Mouse (Mus musculus) heart, postnatal 25 days (tissue): ENCODE measurements around the gene Zcchc10. TPM values are rescaled to one million over a fixed set of nuclear protein-coding genes. Genes with fewer than 3 reads are reported as not detected.
"Not testable (repeated sequence)": the region's sequence is repeated elsewhere in the genome, so short reads cannot be mapped to it uniquely, and the experiment has no call there.

Experiments used
- DNase-seq: peaks from one replicate; pipeline ENCODE4 v3.0.0; 2022; ENCODE audit warnings: low spot score
- intact Hi-C: fragments of 180-260 bp; cut with DNase I; formaldehyde crosslinking; loops from one replicate; pipeline ENCODE4 v1.15.1; 2025
- total RNA-seq, 2 experiments: library from RNA; stranded (reverse); gene quantifications; 2 replicates each; pipeline ENCODE4 v1.2.3; 2021

Zcchc10 gene
- total RNA-seq: 1 to 10 TPM; 6.1 to 7.9 TPM

DNA sequence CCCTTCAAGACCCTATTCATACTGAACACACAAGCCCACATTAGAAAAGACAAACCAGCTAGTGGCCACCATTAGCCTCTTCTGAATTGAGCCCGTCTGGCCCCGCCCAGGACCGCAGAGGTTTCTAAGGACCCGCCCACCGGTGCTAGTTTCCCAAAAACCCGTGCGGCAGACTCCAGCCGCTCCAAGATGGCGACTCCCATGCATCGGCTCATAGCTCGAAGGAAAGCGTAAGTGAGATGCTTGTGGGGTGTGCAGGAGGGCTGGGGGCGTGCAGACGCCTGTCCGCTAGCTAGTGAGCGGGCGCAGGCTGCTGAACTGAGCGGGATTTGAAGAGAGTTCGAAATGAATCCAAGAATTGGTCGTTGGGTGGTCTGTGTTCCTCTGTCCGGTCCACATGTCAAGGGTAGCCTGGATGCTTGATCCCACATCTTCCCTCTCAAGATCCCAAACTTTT is at the start of gene Zcchc10:
Zcchc10 (plus strand) TSS at position 168 of the 457 bp plus-strand sequence.
- intact Hi-C loops: loop anchor here (2.0 kb wide), 1 partner anchor 24 kb away; the partner anchor contains the start of gene Hspa4

DNA sequence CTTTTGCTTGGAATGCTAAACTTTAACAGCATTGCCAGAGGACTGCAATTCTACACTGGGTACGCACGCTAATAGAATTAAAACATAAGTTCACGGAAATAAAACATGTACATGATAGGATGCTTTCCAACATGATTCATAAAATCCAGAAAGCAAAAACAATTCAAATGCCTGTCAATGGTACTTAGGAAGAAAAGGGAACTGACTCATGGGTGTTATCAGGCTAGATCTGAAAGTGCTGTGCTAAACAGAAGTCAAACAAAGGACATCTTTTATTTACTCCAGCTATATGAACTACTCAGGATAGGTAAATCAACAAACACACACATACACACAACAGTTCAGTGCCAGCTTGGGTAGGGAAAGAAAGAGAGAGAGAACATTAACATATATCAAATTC is 49.1 kb upstream of the Zcchc10 start:
- no peak for DNase-seq
- intact Hi-C loops: no loop called here

More for the DNA sequence above, at the start of gene Zcchc10:
- DNase-seq: peak; percentile 75

DNA sequence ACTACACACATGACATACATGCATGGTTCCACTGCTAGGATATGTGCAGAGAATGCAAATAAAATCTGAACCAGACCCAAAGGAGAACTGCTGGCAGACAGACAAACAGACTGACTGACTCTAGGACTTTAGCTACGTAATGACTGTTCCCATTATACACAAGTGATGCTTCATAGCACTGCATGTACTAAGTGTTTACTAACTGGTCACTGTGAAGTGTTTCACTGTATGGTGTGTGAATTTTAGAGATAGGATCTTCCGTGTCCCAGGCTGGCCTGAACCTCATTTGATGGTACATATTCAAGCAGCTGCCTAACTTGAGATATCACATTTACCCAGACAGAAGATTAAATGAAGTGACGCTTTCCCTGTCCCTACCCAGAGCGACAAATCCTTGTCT is 46.1 kb upstream of the Zcchc10 start:
- intact Hi-C loops: no loop called here
- no peak for DNase-seq

DNA sequence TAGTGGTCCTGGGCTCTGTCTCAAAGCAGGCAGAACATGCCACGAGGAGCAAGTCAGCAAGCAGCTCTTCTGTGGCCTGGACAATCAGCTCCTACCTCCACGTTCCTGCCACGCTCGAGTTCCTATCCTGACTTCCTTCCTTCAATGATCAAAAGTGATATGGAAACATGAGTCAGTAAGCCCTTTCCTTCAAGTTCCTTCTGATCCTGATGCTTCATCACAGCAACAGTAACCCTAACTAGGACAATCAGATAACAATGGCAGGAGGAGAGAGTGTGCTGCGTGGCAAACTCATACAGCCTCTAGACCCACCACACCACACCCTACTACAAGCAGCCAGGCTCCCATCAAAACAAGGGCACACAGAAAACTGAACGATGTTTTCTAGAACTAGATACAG is 38.6 kb upstream of the Zcchc10 start:
- intact Hi-C loops: no loop called here
- DNase-seq: no peak

DNA sequence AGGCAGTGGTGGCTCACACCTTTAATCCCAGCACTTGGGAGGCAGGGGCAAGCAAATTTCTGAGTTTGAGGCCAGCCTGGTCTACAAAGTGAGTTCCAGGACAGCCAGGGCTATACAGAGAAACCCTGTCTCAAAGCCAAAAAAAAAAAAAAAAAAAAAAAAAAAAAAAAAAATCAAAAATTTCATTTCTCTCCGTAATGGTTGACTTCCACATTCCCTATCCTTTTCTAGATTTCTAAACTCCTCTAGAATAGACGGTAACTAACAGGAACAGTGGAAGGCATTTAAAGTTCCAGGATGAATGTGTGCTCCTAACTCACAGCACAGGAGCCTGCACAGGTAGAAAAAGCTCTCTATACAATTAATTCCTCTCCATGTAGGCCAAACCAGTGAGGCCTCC is 34.3 kb upstream of the Zcchc10 start:
- DNase-seq, intact Hi-C loops: not testable (repeated sequence)

DNA sequence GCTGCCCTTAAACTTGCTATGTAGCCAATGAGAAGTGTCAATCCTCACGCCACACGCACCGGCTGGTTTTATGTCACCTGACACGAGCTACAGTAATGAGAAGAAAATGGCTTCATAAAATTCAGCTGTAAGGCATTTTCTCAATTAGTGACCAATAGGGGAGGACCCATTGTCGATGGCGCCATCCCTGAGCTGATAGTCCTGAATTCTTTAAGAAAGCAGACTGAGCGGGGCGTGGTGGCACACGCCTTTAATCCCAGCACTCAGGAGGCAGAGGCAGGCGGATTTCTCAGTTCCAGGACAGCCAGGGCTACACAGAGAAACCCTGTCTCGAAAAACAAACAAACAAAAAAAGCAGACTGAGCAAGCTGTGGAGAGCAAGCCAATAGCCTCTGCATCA is 33.6 kb upstream of the Zcchc10 start:
- intact Hi-C loops: no loop called here
- DNase-seq: no peak

DNA sequence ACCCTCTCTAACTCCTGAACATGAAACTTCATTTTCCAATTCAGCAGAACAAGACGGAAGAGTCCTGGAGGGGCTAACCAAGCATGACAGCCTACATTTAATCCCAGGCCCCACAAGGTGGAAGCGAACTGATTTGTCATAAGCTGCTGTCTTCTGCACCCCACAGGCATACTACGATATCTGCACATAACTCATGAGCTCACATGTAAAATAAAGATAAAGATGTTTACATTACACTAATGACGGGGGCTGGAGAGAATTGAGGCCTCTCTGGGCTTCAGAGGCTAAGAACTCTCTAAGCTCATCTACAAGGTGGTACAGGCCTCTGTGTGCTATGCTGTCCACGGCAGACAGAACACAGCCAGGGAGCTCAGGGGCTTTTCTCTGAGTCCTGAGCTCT is 30.0 kb upstream of the Zcchc10 start:
- DNase-seq: no peak
- intact Hi-C loops: no loop called here

DNA sequence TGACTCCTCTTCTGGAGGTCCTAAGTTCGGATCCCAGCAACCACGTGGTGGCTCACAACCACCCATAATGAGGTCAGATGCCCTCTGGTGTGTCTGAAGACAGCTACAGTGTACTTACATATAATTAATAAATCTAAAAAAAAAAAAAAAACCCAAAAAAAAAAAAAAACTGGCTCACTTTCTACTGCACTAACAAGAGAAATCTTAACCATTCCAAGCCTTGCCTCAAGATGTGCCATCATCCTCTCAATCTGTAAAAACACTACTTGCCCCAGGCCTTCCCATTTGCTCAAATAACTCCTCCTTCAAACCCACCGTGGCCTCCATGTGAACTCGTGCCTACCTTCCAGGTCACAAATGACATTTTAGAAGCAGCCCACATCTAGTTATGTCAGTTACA is 27.6 kb upstream of the Zcchc10 start:
- intact Hi-C loops: no loop called here
- DNase-seq: no peak

DNA sequence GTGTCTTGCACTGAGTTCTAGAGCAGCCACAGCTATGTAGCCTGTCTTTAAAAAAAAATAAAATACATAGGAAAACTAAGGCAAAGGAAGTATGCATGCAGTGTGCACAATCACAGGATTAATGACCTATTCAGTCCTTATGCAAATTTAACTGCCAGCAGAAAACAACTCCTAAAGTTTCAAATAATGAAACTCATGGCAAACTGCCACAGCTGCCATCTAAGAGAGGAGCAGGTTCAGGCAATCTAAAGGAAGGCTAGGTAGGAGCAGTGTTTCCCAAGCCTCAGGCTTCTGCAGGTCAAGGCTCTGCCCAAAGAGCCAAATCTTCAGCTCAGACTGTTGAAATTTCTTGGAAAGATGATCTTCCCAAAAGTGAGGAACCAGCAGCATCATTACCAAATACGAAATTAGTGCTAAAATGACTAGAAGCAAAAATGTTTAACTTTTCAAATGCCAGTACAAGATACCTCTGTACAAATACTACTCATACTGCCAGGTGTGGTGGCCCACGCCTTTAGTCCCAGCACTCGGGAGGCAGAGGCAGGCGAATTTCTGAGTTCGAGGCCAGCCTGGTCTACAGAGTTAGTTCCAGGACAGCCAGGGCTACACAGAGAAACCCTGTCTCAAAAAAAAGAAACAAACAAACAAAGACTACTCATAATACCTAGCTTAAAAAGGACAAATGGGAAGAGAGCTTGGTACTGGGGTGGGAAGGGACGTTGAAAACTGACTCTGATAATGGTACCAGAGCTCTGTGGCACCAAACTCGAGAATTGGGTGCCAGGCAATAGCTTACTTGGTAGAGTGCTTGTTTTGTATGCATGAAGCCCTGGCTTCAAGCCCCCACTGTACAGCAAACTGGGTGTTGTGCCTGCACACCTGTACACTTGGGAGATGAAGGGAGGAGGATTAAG is 26.3 kb upstream of the Zcchc10 start:
- DNase-seq: no peak
- intact Hi-C loops: no loop called here

DNA sequence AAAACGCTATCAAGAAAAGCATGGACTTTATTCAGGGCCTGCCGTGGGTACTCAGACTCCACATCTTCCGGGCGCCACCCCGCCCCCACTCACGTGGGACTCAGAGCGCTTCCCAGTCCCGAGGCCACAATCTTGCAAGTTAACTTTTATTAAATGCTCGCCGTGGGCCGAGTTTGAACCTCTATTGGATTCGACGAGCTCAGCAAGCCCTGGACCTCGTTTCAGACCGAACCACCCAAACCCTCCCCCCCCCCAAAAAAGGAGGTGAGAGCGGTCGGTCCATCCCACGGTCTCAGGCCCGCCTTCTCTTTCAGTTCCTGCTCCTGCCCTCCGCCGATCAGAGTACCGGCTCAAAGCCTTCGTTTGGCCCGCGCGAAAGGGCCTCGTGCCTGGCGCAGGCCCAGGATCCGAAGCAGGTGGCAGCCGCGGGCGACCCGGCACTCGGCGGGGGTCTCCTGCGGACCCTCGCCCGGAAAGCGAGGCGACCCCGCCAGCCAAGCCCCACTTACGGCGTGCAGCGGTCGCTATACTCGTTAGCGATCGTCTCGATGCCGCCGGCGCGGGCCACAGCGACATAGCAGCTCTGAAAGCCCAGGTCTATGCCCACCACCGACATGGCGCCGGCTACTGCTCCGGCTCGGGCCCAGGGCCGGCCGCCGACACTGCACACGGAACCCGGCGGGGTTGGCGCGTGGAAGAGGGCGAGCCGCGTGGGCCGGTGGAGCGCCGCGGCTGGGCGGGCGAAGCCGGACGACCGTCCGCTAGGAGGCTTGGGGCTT is 24.7 kb upstream of the Zcchc10 start:
- peak; percentile 13 for DNase-seq
- intact Hi-C loops: loop anchor here (2.0 kb wide), 1 partner anchor 25 kb away; the partner anchor contains the start of gene Zcchc10

DNA sequence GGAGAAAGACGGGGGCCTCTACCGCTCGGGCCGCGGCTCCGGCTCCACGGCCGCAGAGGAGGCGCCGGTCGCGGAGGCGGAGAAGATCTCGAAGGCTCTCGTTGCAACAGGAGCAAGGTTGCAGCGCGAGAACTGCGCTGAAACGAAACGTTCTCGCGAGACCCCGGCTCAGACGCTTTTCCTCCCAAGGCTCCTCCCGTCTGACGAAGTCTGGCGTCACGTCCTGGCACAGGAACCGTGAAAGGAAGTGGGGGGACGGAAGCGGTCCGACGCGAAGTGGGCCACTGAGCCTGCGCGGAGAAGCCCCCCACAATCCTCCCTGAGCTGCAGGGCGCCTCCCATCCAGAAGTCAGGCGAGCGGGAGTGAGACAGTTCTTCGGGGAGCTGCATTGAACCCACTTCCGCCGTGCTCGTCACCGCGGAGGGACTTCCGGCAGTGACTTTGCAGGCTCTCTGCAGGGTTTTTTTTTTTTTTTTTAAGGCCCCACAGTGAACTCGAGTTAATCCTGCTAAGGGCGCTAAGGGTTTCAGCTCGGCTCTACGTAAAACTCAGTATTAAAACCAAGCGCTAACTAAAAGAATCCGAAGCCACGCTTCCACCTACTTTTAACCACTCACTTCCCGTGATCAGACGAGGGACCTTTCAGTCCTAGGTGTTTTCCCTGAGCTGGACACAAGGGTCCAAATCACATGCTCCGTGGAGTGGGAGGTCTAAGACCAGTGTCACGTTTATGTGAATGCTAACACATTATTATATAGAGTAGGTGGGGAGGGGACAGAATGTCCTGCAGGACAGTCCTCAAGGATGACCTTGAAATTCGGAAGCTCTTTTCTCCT is 23.9 kb upstream of the Zcchc10 start, which contains the start of gene Hspa4:
Hspa4 (minus strand) TSS at position 128 of the 837 bp plus-strand sequence.
- intact Hi-C loops: loop anchor here (2.0 kb wide), 1 partner anchor 24 kb away; the partner anchor contains the start of gene Zcchc10
- peak; percentile 97 for DNase-seq

DNA sequence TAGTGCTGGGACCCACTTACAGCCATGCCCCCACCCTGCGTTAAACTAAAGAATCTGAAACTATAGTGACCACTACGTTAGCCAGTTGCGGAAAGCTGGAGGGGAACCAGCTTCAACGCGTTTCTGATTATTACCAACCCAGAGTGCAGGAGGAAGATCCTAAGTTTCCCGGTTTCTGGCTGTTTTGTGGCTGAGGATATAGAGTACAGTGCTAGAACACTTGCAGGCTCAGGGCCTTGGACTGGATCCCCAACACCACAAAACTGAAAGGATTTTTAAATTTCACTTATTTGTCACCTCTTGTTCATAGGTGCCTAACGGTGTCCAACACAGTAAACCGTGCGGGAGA is 23.3 kb upstream of the Zcchc10 start:
- no peak for DNase-seq
- intact Hi-C loops: loop anchor here (2.0 kb wide), 1 partner anchor 24 kb away; the partner anchor contains the start of gene Zcchc10

DNA sequence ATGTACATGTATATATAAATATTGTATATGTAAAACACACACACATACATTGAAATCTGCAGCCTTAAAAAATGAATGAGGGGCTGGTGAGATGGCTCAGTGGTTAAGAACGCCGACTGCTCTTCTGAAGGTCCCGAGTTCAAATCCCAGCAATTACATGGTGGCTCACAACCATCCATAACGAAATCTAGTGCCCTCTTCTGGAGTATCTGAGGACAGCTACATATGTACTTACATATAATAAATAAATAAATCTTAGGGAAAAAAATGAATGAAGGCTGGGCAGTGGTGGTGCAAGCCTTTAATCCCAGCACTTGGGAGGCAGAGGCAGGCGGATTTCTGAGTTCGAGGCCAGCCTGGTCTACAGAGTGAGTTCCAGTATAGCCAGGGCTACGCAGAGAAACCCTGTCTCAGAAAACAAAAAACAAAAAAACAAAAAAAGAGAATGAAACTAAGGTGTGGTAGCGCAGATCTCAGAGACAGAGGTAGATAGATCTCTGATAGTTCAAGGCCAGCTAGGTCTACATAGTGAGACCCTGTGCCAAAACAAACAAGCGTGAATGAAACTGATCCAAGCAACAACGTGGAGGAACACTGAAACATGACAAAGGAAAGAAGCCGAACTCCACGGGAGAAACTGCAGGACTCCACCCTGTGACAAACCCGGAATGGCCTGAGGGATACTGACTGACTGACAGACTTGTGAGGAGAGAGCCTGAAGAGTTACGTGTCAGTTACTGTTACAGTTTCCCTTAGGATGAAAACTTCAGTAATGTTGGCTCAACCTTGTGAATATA is 20.2 kb upstream of the Zcchc10 start:
- no peak for DNase-seq

DNA sequence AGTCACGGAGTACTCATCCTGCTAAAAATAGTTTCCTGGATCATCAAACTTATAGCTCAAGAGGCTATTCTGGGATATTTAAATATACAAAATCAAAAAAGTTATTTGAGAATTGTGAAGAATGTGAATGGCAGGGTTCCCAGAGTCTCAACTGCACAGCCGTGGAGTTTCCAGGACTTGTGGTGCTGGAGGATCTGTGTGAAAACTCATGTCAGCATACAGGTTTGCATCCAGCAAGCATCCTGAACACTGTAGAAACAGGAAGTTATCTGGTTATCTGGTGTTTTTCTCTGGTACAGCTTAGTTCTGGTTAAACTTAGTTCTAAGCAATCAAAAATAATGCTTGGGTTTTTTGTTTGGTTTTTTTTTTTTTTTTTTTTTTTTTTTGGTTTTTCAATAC is 17.5 kb upstream of the Zcchc10 start:
- intact Hi-C loops: loop anchor here (5.0 kb wide), 1 partner anchor 45 kb away; the partner anchor contains the start of gene Aff4
- no peak for DNase-seq

More for the DNA sequence above, 20.2 kb upstream of the Zcchc10 start:
- intact Hi-C loops: no loop called here

DNA sequence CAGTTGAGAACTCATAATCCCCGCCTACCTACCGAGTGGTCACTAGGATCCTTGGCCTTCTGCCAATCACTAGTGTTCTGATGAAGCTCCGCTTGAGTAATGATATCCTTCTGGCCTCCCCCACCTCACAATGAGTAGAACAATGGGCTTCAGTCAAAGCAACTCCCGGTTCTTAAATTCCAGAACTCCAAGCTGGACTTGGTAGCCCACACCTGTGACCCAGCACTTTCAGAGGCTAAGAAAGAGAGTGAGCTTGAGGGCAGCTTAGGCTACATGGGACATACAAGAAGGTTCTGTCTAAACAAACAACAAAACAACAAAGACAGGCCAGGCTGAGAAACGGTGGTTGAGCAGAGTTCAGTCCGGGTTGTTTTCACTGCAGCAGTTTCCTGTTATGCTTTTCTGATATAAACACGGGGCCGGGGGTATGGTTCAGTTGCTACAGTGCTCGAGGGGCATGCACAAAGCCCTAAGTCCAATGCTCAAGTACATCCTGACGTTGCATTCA is 16.9 kb upstream of the Zcchc10 start:
- intact Hi-C loops: loop anchor here (5.0 kb wide), 1 partner anchor 45 kb away; the partner anchor contains the start of gene Aff4
- DNase-seq: peak; percentile 14

DNA sequence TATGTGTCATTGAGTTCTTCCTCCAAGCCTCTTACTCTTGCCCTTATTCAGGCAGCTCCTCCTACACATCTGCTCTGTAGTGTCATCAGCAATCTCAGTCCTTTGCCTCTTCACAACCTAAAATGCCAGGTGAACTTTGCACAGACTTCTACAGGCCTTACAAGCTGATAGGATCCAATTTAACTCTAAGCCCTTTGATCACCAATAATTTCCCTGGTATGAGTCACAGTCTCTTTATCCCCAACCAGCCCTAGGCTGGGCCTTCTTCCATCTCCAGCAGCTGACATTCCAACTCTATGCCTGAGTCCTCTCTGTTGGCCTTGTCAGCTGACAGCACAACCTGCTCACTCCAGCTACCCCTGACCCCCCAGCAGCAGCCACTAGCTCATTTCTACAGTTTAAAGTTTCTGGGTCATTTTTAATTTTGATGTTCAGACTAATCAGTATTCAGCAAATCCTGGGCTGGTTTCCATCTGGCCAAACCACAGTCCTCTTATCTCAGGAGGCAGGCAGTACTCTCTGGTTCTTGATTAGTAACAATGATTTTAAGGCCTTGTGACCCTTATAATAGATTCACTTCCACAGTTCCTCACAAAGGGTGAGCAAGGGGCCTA is 16.1 kb upstream of the Zcchc10 start:
- DNase-seq: peak; percentile 55
- intact Hi-C loops: loop anchor here (5.0 kb wide), 1 partner anchor 44 kb away; the partner anchor contains the start of gene Aff4

DNA sequence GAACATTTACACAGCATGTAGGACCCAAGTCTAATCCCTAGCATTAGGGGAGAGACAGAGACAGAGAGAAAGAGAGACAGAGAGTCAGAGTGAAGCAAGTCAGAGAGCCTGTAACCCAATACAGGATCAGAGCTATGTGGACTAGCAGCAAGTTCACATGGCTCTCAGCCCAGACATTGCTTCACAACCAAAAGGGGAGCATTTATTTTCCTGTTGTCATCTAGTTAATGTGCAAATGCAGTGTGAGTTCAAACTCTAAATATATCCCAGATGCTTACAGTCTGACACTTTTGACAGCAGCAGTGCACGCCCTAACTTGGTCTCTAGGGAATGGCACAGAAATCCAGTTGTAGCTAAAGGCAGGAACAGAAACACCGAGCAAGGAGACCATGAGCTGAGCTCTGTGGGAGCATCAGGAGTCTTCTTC is 15.6 kb upstream of the Zcchc10 start:
- intact Hi-C loops: loop anchor here (5.0 kb wide), 1 partner anchor 43 kb away; the partner anchor contains the start of gene Aff4
- DNase-seq: peak; percentile 74

DNA sequence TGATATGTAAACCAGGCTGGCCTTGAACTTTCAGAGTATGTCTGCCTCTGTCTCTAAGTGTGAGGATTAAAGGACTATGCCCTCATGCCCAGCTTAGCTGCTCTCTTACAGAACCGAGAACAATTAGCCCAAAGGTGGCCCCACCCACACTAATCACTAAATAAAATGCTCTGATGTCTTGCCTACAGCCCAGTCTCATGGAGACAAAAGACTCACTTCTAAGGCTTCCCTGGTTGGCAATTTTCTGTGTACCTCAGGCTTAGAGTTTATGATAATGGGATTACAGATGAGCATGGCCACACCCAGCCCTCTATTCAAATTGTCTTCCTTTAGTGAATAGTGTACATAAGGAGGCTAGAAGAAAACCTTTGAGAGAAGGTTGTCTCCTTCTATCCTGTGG is 13.1 kb upstream of the Zcchc10 start:
- intact Hi-C loops: no loop called here
- no peak for DNase-seq
